In the genomic region with DNA sequence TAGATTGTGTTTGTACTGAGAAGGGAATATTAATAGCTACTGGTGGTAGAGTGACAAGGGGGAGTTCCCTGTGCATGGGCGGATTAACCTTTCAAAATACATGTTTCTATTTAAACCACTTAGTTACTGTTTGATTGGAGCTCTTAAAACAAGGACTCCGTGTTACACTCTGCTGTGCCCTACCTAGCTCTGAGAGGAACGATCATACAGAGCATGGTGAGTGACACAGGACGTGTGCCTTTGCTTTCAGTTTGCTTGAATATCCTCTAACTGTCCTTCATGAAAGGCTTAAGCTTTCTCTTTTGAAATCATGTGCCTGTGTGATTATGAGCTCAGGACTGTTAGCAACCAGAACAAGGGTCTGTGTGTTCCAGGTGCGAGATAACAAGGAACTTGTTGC, we compare ENCODE assay signal across 19 mouse cellular contexts. TPM values are rescaled to one million over a fixed set of nuclear protein-coding genes. Genes with fewer than 3 reads are reported as not detected.
DNase-seq lines count a peak whose midpoint lies in the region; ATAC-seq lines count a peak whose summit lies in the region.
"Had no signal": no experiment of that assay in that cellular context is flagged by ENCODE, and none has a peak within 500 bp of the region (broad histone marks: within the 10 kb centered on the region; RNA-seq: fewer than 3 reads in every experiment).

Tnip3 (plus strand) TSS at position 122 of the 400 bp plus-strand sequence.

- H3K9me3 ChIP-seq in heart, embryonic 13.5 days: no peaks in the 10 kb centered on the region
- H3K9me3 ChIP-seq: forebrain, embryonic 15.5 days; midbrain, embryonic 12.5 days had no signal

- no peaks in the 10 kb centered on the region for H3K27me3 ChIP-seq in heart, embryonic 13.5 days (replicated peaks)
- H3K27me3 ChIP-seq: forebrain, embryonic 15.5 days; midbrain, embryonic 12.5 days had no signal

- H3K4me1 ChIP-seq in heart, embryonic 13.5 days: no peaks in the 10 kb centered on the region
- H3K4me1 ChIP-seq: forebrain, embryonic 15.5 days; midbrain, embryonic 12.5 days had no signal

- H3K36me3 ChIP-seq in heart, embryonic 13.5 days: no peaks in the 10 kb centered on the region
- no peaks in the 10 kb centered on the region for H3K36me3 ChIP-seq in macrophage (ENCODE audit: inconsistent target)
- H3K36me3 ChIP-seq: forebrain, embryonic 15.5 days; midbrain, embryonic 12.5 days had no signal

- no peaks in the 10 kb centered on the region for H3K79me2 ChIP-seq in macrophage (ENCODE audit: inconsistent target)

- H3K4me3 ChIP-seq in heart, embryonic 13.5 days: peak within 1 kb of the TSS; percentile 13; the same call in 1 of the 2 replicates
- no peak within 1 kb of the TSS for H3K4me3 ChIP-seq in macrophage (ENCODE audit: inconsistent target)
- H3K4me3 ChIP-seq: forebrain, embryonic 15.5 days; midbrain, embryonic 12.5 days had no signal

- H3K9ac ChIP-seq in heart, embryonic 13.5 days: no peak within 1 kb of the TSS; the same call in 1 of the 2 replicates
- H3K9ac ChIP-seq: forebrain, embryonic 15.5 days; lung, embryonic 14.5 days; midbrain, embryonic 12.5 days had no signal

- ATAC-seq in heart, embryonic 13.5 days (ENCODE audit: extremely low read depth, insufficient number of reproducible peaks, low FRiP score, low TSS enrichment): no peak
- ATAC-seq in megakaryocyte-erythroid progenitor cell, adult 5-6 weeks (replicated peaks; ENCODE audit: low FRiP score, low TSS enrichment, poor library complexity, severe bottlenecking): no peak
- ATAC-seq: forebrain, embryonic 15.5 days had no signal

- H3K27ac ChIP-seq in heart, embryonic 13.5 days (replicated peaks): peak within 1 kb of the TSS; percentile 65
- H3K27ac ChIP-seq in macrophage: no peak within 1 kb of the TSS
- H3K27ac ChIP-seq: forebrain, embryonic 15.5 days; midbrain, embryonic 12.5 days had no signal

- DNase-seq in heart, postnatal 4 days: no peak
- peak; percentile 25 for DNase-seq in A20 (ENCODE audit: low read depth, low spot score)
- peak; percentile 15 for DNase-seq in T-cell, adult 2 months (ENCODE audit: low spot score)
- no peak for DNase-seq in thymus, postnatal 36 days
- DNase-seq in left cerebral cortex, adult 18-20 months (ENCODE audit: low spot score in 2 of 2): no peak
- DNase-seq: adrenal gland, postnatal 14 days; cerebellum, postnatal 10 days; kidney, postnatal 10 days; liver; lung, embryonic 14.5 days; right cerebral cortex, postnatal 14 days had no signal

- peak within 1 kb of the TSS; percentile 49 for H3K4me2 ChIP-seq in heart, embryonic 13.5 days
- H3K4me2 ChIP-seq: forebrain, embryonic 15.5 days; lung, embryonic 14.5 days; midbrain, embryonic 12.5 days had no signal

- WGBS in heart, embryonic 13.5 days: 44% methylated on average over 5 of the region's 5 CpGs
- 30% methylated on average over 5 of the region's 5 CpGs for WGBS in macrophage (ENCODE audit: missing documents)

RNA-seq across cellular contexts. Expression of gene Tnip3, which starts in this region (rescaled TPM):
- 0.43 and 0.78 TPM in 2 replicates for polyA plus RNA-seq in heart, embryonic 13.5 days (2015; fragmentation: Nextera tagmentation; extraction: Ambion mirVana)
- 1 to 10 TPM; 1.4 to 1.8 TPM for total RNA-seq in heart, postnatal 4 days (2021)
- total RNA-seq in macrophage (2018; cell fraction: chromatin; rRNA removed): 1,000 to 10,000 TPM in 16 of 26 experiments, 100 to 1,000 TPM in 8, 10 to 100 TPM in 2; 29.2 to 2,781 (median 1,347) TPM
- total RNA-seq in macrophage (2018; cell fraction: cytosol; rRNA removed): 100 to 1,000 TPM in 18 of 26 experiments, 10 to 100 TPM in 8; 11.7 to 899 (median 152) TPM
- 1,000 to 10,000 TPM in 16 of 26 experiments, 100 to 1,000 TPM in 8, 10 to 100 TPM in 2; 30.6 to 5,458 (median 1,134) TPM for total RNA-seq in macrophage (2018; cell fraction: nucleus; rRNA removed)
- polyA plus RNA-seq in macrophage (2018): 20.5 to 49.5 TPM (median 24.0 TPM) in 3 replicates
- 7.1 TPM in 1 of 2 replicates, not detected in the other for total RNA-seq in megakaryocyte-erythroid progenitor cell, adult 5-6 weeks (2014; fragmentation: Nextera tagmentation)
- total RNA-seq in megakaryocyte-erythroid progenitor cell, adult 5-6 weeks (2017): 4.3 and 8.8 TPM in 2 replicates
- under 1 TPM in 1 of 2 experiments, not detected in 1; 0.21 TPM for total RNA-seq in left cerebral cortex, adult 18-20 months (2021)
- total RNA-seq: gastrocnemius, adult 18-20 months had no signal
- polyA plus RNA-seq: C2C12; forebrain, embryonic 15.5 days; midbrain, embryonic 12.5 days; testis, adult 2 months had no signal

Comparison
In these comparisons a context has a peak if more than half of its experiments do, and no peak if none do; other contexts are left out.
1. RNA of gene Tnip3 (polyA plus RNA-seq): 20.5 to 49.5 TPM in macrophage; 0.43 to 0.78 TPM in heart, embryonic 13.5 days; every median in the first group is over 10 times any median in the second.
2. DNase-seq: peak in A20 (single experiment) and T-cell, adult 2 months (single experiment); none in heart, postnatal 4 days (single experiment), thymus, postnatal 36 days (0 of 2) and left cerebral cortex, adult 18-20 months (0 of 2).